Mouse (Mus musculus): Measurements from ENCODE around the gene Mtmr3. TPM values are rescaled to one million over a fixed set of nuclear protein-coding genes. Genes with fewer than 3 reads are reported as not detected.
"Not testable (repeated sequence)": the region's sequence is repeated elsewhere in the genome, so short reads cannot be mapped to it uniquely, and the experiment has no call there.

Gene Mtmr3
- polyA plus RNA-seq, 1 experiment from 2014 or later: 24.0 TPM

DNA sequence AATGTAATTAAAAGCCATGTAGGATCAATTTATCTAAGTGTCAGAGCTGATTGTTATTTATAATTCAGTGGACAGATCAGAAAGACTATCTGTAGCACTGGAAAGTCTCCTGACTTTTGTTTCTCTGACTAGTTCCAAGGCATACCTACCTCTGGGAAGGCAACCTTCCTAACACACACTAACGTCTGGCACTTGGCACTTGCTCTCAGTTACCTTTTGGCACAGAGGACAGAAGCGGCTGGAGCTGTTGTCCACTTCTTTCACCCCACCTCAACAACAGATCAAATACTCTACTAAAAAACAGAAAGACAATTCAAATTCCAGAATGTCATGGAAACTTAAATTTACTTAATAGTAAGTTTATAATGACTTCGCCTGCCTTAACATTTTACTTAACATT is 48.7 kb downstream of the Mtmr3 start:
- Histone ChIP-seq H3K4me3 (replicated peaks; ENCODE audit: low read length) (no peak overlapping the region), H3K36me3 (ENCODE audit: control insufficient read depth, insufficient read depth, low read length) (no peaks in the 10 kb centered on the region), H3K9ac (ENCODE audit: low read length) (no peak overlapping the region), H3K27ac (ENCODE audit: low read length) (no peak overlapping the region), H3K4me1 (ENCODE audit: control insufficient read depth, insufficient read depth, low read length) (no peaks in the 10 kb centered on the region; the same call in 1 of the 2 replicates), H3K9me3 (replicated peaks; ENCODE audit: control insufficient read depth, low read length) (no peaks in the 10 kb centered on the region), H3K4me2 (ENCODE audit: low read depth, low read length) (no peak overlapping the region), H3K27me3 (ENCODE audit: control insufficient read depth, insufficient read depth, low read length) (no peaks in the 10 kb centered on the region)
- ATAC-seq (ENCODE audit: insufficient read depth, low FRiP score): no peak
- 74% methylated on average over 3 of the region's 3 CpGs for WGBS

DNA sequence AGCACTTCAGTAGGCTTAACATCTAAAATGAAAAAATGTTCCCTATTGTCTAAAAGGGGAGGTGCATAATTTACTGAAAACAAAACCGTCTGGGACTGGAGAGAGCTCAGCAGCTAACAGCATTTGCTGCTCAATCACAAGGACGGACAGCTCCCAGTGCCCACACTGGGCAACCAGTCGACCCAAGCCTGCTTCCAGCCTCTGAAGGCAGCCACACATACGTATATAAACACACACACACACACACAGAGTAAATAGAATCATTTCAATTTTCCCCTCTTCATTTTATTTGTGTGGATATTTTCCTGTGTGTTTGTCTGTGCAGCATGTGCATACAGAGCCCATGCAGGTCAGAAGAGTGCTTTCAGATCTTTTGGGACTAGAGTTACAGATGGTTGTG is 49.3 kb downstream of the Mtmr3 start:
- 43% methylated on average over 4 of the region's 4 CpGs for WGBS
- Histone ChIP-seq H3K4me3 (replicated peaks; ENCODE audit: low read length) (no peak overlapping the region), H3K27me3 (ENCODE audit: control insufficient read depth, insufficient read depth, low read length) (no peaks in the 10 kb centered on the region), H3K9me3 (replicated peaks; ENCODE audit: control insufficient read depth, low read length) (no peaks in the 10 kb centered on the region), H3K36me3 (ENCODE audit: control insufficient read depth, insufficient read depth, low read length) (no peaks in the 10 kb centered on the region), H3K27ac (ENCODE audit: low read length) (no peak overlapping the region), H3K9ac (ENCODE audit: low read length) (no peak overlapping the region), H3K4me2 (ENCODE audit: low read depth, low read length) (no peak overlapping the region), H3K4me1 (ENCODE audit: control insufficient read depth, insufficient read depth, low read length) (no peaks in the 10 kb centered on the region; the same call in 1 of the 2 replicates)
- no peak for ATAC-seq (ENCODE audit: insufficient read depth, low FRiP score)

GRCm38 (mm10) chr11:4544627-4544921 is 50.1 kb downstream of the Mtmr3 start:
- not testable (repeated sequence) for H3K27ac ChIP-seq (ENCODE audit: low read length); H3K27me3 ChIP-seq (ENCODE audit: control insufficient read depth, insufficient read depth, low read length); H3K4me3 ChIP-seq (replicated peaks; ENCODE audit: low read length); H3K36me3 ChIP-seq (ENCODE audit: control insufficient read depth, insufficient read depth, low read length); H3K4me1 ChIP-seq (ENCODE audit: control insufficient read depth, insufficient read depth, low read length); H3K4me2 ChIP-seq (ENCODE audit: low read depth, low read length); H3K9ac ChIP-seq (ENCODE audit: low read length); ATAC-seq (ENCODE audit: insufficient read depth, low FRiP score); H3K9me3 ChIP-seq (replicated peaks; ENCODE audit: control insufficient read depth, low read length)
- 86% methylated on average over 1 of the region's 1 CpGs for WGBS

DNA sequence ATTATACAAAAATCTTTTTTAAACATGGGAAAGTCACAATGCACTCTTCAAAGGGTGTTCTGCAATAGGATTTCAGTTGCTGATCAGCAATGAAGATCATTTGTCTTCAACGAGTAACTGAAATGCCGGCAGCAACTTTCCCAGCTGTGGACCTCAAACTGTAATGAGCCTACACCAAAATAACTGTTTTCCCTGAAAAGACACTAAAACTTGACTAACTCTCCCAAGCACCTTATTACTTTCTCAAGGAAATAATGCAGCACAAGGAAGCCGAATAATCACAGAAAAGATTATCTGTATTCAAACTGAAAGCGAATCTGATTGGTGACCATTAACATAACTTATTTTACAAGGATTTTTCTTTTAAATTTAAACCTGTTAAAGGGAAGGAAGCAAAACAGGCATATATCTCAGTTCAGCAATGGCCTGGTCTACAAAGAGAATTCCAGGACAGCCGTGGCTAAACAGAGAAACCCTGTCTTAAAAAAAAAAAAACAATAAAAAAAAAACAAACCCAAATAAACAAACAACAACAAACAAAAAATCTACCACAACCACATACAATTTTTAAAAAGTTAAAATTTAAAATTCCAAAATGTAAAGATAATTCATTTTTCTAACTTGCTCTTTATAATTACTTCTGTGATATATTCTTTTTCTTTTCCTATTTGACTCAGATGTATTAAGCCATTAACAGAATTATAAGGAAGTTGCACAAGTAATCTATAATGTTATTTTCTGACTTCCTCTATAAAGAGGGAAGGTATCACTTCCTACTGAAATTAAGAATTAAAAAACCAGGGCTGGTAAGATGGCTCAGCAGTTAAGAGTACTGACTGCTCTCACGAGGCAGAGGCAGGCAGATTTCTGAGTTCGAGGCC is 50.7 kb downstream of the Mtmr3 start:
- Histone ChIP-seq H3K9me3 (replicated peaks; ENCODE audit: control insufficient read depth, low read length) (no peaks in the 10 kb centered on the region), H3K4me1 (ENCODE audit: control insufficient read depth, insufficient read depth, low read length) (no peaks in the 10 kb centered on the region; the same call in 1 of the 2 replicates), H3K4me2 (ENCODE audit: low read depth, low read length) (no peak overlapping the region), H3K4me3 (replicated peaks; ENCODE audit: low read length) (no peak overlapping the region), H3K27ac (ENCODE audit: low read length) (no peak overlapping the region), H3K27me3 (ENCODE audit: control insufficient read depth, insufficient read depth, low read length) (no peaks in the 10 kb centered on the region), H3K36me3 (ENCODE audit: control insufficient read depth, insufficient read depth, low read length) (no peaks in the 10 kb centered on the region), H3K9ac (ENCODE audit: low read length) (no peak overlapping the region)
- no peak for ATAC-seq (ENCODE audit: insufficient read depth, low FRiP score)
- WGBS: 71% methylated on average over 7 of the region's 7 CpGs

DNA sequence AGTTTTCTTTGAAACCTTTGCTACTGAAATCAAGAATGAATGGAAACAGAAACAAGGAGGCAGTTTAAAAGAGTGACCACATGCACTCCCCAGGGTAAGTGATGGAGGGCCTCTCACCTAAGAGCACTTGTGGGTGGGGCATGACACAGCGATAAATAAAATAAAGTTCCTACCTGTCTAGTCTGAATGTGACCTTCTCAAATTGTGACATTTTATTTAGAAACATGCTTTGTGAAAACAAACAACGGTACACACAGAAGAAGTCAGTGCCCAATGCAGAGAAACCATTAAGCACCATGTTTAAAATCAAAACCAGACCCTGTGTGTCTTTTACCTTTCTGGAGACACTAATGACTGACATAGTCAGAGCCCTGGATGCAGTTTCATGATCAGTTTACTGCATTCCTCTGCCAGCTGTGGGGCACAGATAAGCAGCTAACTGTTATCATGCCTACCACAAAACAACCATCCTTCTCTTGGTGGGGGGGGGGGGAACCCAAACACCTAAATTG is 51.6 kb downstream of the Mtmr3 start:
- no peaks in the 10 kb centered on the region; the same call in 1 of the 2 replicates for H3K4me1 ChIP-seq (ENCODE audit: control insufficient read depth, insufficient read depth, low read length)
- H3K27me3 ChIP-seq (ENCODE audit: control insufficient read depth, insufficient read depth, low read length): no peaks in the 10 kb centered on the region
- ATAC-seq (ENCODE audit: insufficient read depth, low FRiP score): 0 out of 2 replicates have a peak, but pooled peaks have one; percentile 58
- H3K27ac ChIP-seq (ENCODE audit: low read length): no peak overlapping the region
- WGBS: 78% methylated on average over 2 of the region's 2 CpGs
- no peaks in the 10 kb centered on the region for H3K9me3 ChIP-seq (replicated peaks; ENCODE audit: control insufficient read depth, low read length)
- H3K36me3 ChIP-seq (ENCODE audit: control insufficient read depth, insufficient read depth, low read length): no peaks in the 10 kb centered on the region
- H3K4me2 ChIP-seq (ENCODE audit: low read depth, low read length): no peak overlapping the region
- no peak overlapping the region for H3K4me3 ChIP-seq (replicated peaks; ENCODE audit: low read length)
- H3K9ac ChIP-seq (ENCODE audit: low read length): no peak overlapping the region

- no peak overlapping the region for H3K4me3 ChIP-seq (replicated peaks; ENCODE audit: low read length)
- H3K27ac ChIP-seq (ENCODE audit: low read length): no peak overlapping the region
- H3K9ac ChIP-seq (ENCODE audit: low read length): no peak overlapping the region
- H3K9me3 ChIP-seq (replicated peaks; ENCODE audit: control insufficient read depth, low read length): no peaks in the 10 kb centered on the region
- no peaks in the 10 kb centered on the region for H3K36me3 ChIP-seq (ENCODE audit: control insufficient read depth, insufficient read depth, low read length)
- ATAC-seq (ENCODE audit: insufficient read depth, low FRiP score): no peak
- H3K4me1 ChIP-seq (ENCODE audit: control insufficient read depth, insufficient read depth, low read length): no peaks in the 10 kb centered on the region
- no peak overlapping the region for H3K4me2 ChIP-seq (ENCODE audit: low read depth, low read length)
- H3K27me3 ChIP-seq (ENCODE audit: control insufficient read depth, insufficient read depth, low read length): no peaks in the 10 kb centered on the region
- 74% methylated on average over 1 of the region's 1 CpGs for WGBS
These were observed 58.0 kb downstream of the Mtmr3 start for GRCm38 (mm10) chr11:4536645-4537044.

DNA sequence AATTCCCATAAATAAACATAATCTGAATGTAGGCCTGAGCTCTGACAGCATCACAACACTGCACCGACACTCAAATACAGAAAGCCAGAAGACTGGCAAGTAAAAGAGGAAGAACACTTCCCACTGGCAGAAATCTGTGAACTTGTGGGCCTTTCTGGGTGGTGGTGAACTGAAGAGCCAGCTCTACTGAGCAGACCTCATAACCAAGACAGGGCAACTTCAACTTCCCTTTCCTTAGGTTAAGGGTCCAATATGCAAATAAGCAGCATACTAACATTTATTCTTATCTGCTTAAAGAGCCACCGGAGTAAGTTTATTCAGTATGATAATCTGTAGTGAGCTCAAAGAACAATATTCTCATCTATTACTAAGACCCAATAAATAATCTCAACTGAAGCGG is 67.5 kb downstream of the Mtmr3 start:
- Histone ChIP-seq H3K27me3 (ENCODE audit: control insufficient read depth, insufficient read depth, low read length) (no peaks in the 10 kb centered on the region), H3K4me1 (ENCODE audit: control insufficient read depth, insufficient read depth, low read length) (no peaks in the 10 kb centered on the region), H3K27ac (ENCODE audit: low read length) (no peak overlapping the region), H3K4me2 (ENCODE audit: low read depth, low read length) (no peak overlapping the region), H3K4me3 (replicated peaks; ENCODE audit: low read length) (no peak overlapping the region), H3K9me3 (replicated peaks; ENCODE audit: control insufficient read depth, low read length) (no peaks in the 10 kb centered on the region), H3K9ac (ENCODE audit: low read length) (no peak overlapping the region), H3K36me3 (ENCODE audit: control insufficient read depth, insufficient read depth, low read length) (peaks cover 16% of the 10 kb centered on the region)
- no peak for ATAC-seq (ENCODE audit: insufficient read depth, low FRiP score)
- WGBS: 82% methylated on average over 3 of the region's 3 CpGs

DNA sequence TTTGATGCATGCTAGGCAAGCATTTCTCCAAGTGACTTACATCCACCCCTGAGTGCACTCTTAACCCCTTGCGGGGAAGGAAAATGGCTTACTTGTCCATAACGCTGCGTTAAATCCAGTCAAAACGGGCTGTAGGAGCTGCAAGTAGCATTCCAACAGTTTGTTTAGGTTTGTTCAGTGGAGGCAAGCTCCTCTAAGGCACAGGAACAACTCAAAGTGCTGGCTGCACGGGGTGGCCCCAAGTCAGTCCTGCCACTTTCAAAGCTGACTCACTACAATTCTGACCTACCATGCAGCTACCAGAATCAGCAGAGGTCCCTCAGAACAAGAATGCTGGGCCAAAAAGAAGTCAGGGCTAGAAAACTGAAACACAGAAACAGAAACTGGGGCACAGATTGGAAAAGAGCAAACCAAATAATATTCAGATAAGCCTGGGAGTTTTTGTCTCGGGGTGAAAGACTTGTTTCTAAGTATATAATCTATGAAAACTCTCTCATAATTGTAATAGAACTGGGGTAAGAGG is 72.5 kb downstream of the Mtmr3 start:
- H3K4me2 ChIP-seq (ENCODE audit: low read depth, low read length): no peak overlapping the region
- no peak overlapping the region for H3K27ac ChIP-seq (ENCODE audit: low read length)
- 80% methylated on average over 6 of the region's 6 CpGs for WGBS

DNA sequence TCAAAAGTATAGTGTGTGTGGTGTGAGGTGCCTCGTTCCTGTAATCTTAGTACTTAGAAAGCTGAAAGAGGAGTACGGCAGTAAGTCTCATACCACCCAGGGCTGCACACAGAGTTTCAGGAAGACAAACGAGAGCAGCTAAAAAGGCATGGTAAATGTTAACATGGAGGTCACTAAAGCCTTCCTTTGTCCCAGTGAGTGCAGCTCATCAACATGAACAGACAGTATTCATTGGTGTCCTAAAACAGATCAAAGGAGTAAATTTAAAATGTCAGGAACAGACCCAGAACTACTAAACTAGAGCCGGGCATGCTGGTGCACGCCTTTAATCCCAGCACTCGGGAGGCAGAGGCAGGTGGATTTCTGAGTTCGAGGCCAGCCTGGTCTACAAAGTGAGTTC is 75.7 kb downstream of the Mtmr3 start:
- WGBS: 81% methylated on average over 7 of the region's 7 CpGs
- peaks cover 4% of the 10 kb centered on the region; the same call in 1 of the 2 replicates for H3K36me3 ChIP-seq (ENCODE audit: control insufficient read depth, insufficient read depth, low read length)
- no peak for ATAC-seq (ENCODE audit: insufficient read depth, low FRiP score)

More for the DNA sequence above, 72.5 kb downstream of the Mtmr3 start:
- no peak overlapping the region for H3K9ac ChIP-seq (ENCODE audit: low read length)
- H3K9me3 ChIP-seq (replicated peaks; ENCODE audit: control insufficient read depth, low read length): no peaks in the 10 kb centered on the region
- H3K36me3 ChIP-seq (ENCODE audit: control insufficient read depth, insufficient read depth, low read length): no peaks in the 10 kb centered on the region; the same call in 1 of the 2 replicates
- H3K4me1 ChIP-seq (ENCODE audit: control insufficient read depth, insufficient read depth, low read length): no peaks in the 10 kb centered on the region
- H3K27me3 ChIP-seq (ENCODE audit: control insufficient read depth, insufficient read depth, low read length): no peaks in the 10 kb centered on the region
- ATAC-seq (ENCODE audit: insufficient read depth, low FRiP score): no peak
- H3K4me3 ChIP-seq (replicated peaks; ENCODE audit: low read length): no peak overlapping the region

More for the DNA sequence above, 75.7 kb downstream of the Mtmr3 start:
- no peak overlapping the region for H3K27ac ChIP-seq (ENCODE audit: low read length)
- no peaks in the 10 kb centered on the region for H3K27me3 ChIP-seq (ENCODE audit: control insufficient read depth, insufficient read depth, low read length)
- no peak overlapping the region for H3K4me3 ChIP-seq (replicated peaks; ENCODE audit: low read length)
- H3K9ac ChIP-seq (ENCODE audit: low read length): no peak overlapping the region
- no peaks in the 10 kb centered on the region for H3K4me1 ChIP-seq (ENCODE audit: control insufficient read depth, insufficient read depth, low read length)
- no peaks in the 10 kb centered on the region for H3K9me3 ChIP-seq (replicated peaks; ENCODE audit: control insufficient read depth, low read length)
- no peak overlapping the region for H3K4me2 ChIP-seq (ENCODE audit: low read depth, low read length)

Measured in stomach, embryonic 16.5 days (tissue).